Mouse (Mus musculus) right cerebral cortex, postnatal 36 days (tissue): ENCODE data around the gene Serpina6.
A peak's percentile ranks its signal among the peaks of the same experiment; 100 is the strongest.
"Not testable (repeated sequence)": the region's sequence is repeated elsewhere in the genome, so short reads cannot be mapped to it uniquely, and the experiment has no call there.

Experiments used
- DNase-seq, 2 experiments: peaks; one replicate each; pipeline ENCODE4 v3.0.0; 2022; ENCODE audit warnings: low spot score in 2 of 2, mixed read lengths in 1 of 2

Gene Serpina6

GRCm38 (mm10) chr12:103656848-103657626 lies at the start of gene Serpina6:
Serpina6 (minus strand) TSS chr12:103657212.
- no peak for DNase-seq

- no peak for DNase-seq
Observed at GRCm38 (mm10) chr12:103706113-103706512, 49.1 kb upstream of the Serpina6 start.

- no peak for DNase-seq
Observed at GRCm38 (mm10) chr12:103705547-103705946, 48.5 kb upstream of the Serpina6 start.

GRCm38 (mm10) chr12:103700144-103700750 lies 43.2 kb upstream of the Serpina6 start:
- no peak for DNase-seq

GRCm38 (mm10) chr12:103695429-103695828 lies 38.4 kb upstream of the Serpina6 start, which contains the start of gene Serpina1f:
Serpina1f (minus strand) TSS chr12:103695529.
- DNase-seq = no peak

- DNase-seq = no peak
Observed at GRCm38 (mm10) chr12:103688221-103688814, 31.3 kb upstream of the Serpina6 start.

GRCm38 (mm10) chr12:103687021-103687420 lies 30.0 kb upstream of the Serpina6 start:
- no peak for DNase-seq

GRCm38 (mm10) chr12:103686050-103686449 lies 29.0 kb upstream of the Serpina6 start:
- DNase-seq = peak; percentile 28 to 59

- no peak for DNase-seq
Observed at GRCm38 (mm10) chr12:103685386-103685785, 28.4 kb upstream of the Serpina6 start.

- DNase-seq = no peak
Observed at GRCm38 (mm10) chr12:103683775-103684174, 26.8 kb upstream of the Serpina6 start.

GRCm38 (mm10) chr12:103681739-103682138 lies 24.7 kb upstream of the Serpina6 start:
- no peak for DNase-seq

GRCm38 (mm10) chr12:103681169-103681568 lies 24.2 kb upstream of the Serpina6 start:
- no peak for DNase-seq

- DNase-seq = not testable (repeated sequence)
Observed at GRCm38 (mm10) chr12:103679853-103680252, 22.8 kb upstream of the Serpina6 start.

- no peak for DNase-seq
Observed at GRCm38 (mm10) chr12:103676039-103676438, 19.0 kb upstream of the Serpina6 start, which contains the start of gene Serpina16. Serpina16 (minus strand) TSS chr12:103676139.

- no peak for DNase-seq
Observed at GRCm38 (mm10) chr12:103673179-103673578, 16.2 kb upstream of the Serpina6 start.

- no peak for DNase-seq
Observed at GRCm38 (mm10) chr12:103671483-103671882, 14.5 kb upstream of the Serpina6 start.

GRCm38 (mm10) chr12:103670964-103671363 lies 14.0 kb upstream of the Serpina6 start:
- no peak for DNase-seq

GRCm38 (mm10) chr12:103670344-103670743 lies 13.3 kb upstream of the Serpina6 start:
- DNase-seq = peak in 1 of 2 experiments; percentile 20

- no peak for DNase-seq
Observed at GRCm38 (mm10) chr12:103665286-103665685, 8.3 kb upstream of the Serpina6 start.

GRCm38 (mm10) chr12:103662053-103662452 lies 5.0 kb upstream of the Serpina6 start:
- not testable (repeated sequence) for DNase-seq

- no peak for DNase-seq
Observed at GRCm38 (mm10) chr12:103660076-103660475, 3.1 kb upstream of the Serpina6 start.

- no peak for DNase-seq
Observed at GRCm38 (mm10) chr12:103659171-103659570, 2.2 kb upstream of the Serpina6 start.

- DNase-seq = no peak
Observed at GRCm38 (mm10) chr12:103657991-103658390, 979 bp upstream of the Serpina6 start.
